Mouse (Mus musculus) layer of hippocampus, postnatal 36 days (tissue): ENCODE measurements around the gene Ubb. TPM values are rescaled to one million over a fixed set of nuclear protein-coding genes. Genes with fewer than 3 reads are reported as not detected.
"Not testable (repeated sequence)": the region's sequence is repeated elsewhere in the genome, so short reads cannot be mapped to it uniquely, and the experiment has no call there.

Source experiments
- DNase-seq, 2 experiments: peaks; one replicate each; pipeline ENCODE4 v3.0.0; 2022
- total RNA-seq, 2 experiments: library from RNA; stranded (reverse); gene quantifications; 2 replicates each; pipeline ENCODE4 v1.2.3; 2021

The Ubb gene
- total RNA-seq = 1,000 to 10,000 TPM; 1,774 to 1,889 TPM

- peak; percentile 98 for DNase-seq
Observed at GRCm38 (mm10) chr11:62550727-62551225, at the start of gene Ubb. Gene Ubb (plus strand): TSS chr11:62551171.

GRCm38 (mm10) chr11:62507683-62508082 is 43.3 kb upstream of the Ubb start:
- DNase-seq = no peak

GRCm38 (mm10) chr11:62508365-62508764 is 42.6 kb upstream of the Ubb start:
- DNase-seq = not testable (repeated sequence)

GRCm38 (mm10) chr11:62508816-62509215 is 42.2 kb upstream of the Ubb start:
- not testable (repeated sequence) for DNase-seq

GRCm38 (mm10) chr11:62509571-62509970 is 41.4 kb upstream of the Ubb start:
- no peak for DNase-seq

GRCm38 (mm10) chr11:62510956-62511355 is 40.0 kb upstream of the Ubb start:
- DNase-seq = no peak

GRCm38 (mm10) chr11:62511444-62512202 is 39.3 kb upstream of the Ubb start:
- no peak for DNase-seq

GRCm38 (mm10) chr11:62512529-62513080 is 38.4 kb upstream of the Ubb start:
- DNase-seq = no peak

- DNase-seq = no peak
Observed at GRCm38 (mm10) chr11:62513311-62513710, 37.7 kb upstream of the Ubb start.

- peak; percentile 13 to 14 for DNase-seq
Observed at GRCm38 (mm10) chr11:62518991-62519390, 32.0 kb upstream of the Ubb start.

GRCm38 (mm10) chr11:62522283-62522682 is 28.7 kb upstream of the Ubb start:
- no peak for DNase-seq

- no peak for DNase-seq
Observed at GRCm38 (mm10) chr11:62537089-62537488, 13.9 kb upstream of the Ubb start.

- DNase-seq = no peak
Observed at GRCm38 (mm10) chr11:62537590-62537989, 13.4 kb upstream of the Ubb start.

- peak; percentile 43 to 54 for DNase-seq
Observed at GRCm38 (mm10) chr11:62538321-62539088, 12.5 kb upstream of the Ubb start.

GRCm38 (mm10) chr11:62539089-62539890 is 11.7 kb upstream of the Ubb start, which contains the start of gene Cenpv:
Gene Cenpv (minus strand): TSS chr11:62539261.
- peak; percentile 72 to 75 for DNase-seq

- DNase-seq = no peak
Observed at GRCm38 (mm10) chr11:62540167-62540566, 10.8 kb upstream of the Ubb start.

GRCm38 (mm10) chr11:62540969-62541368 is 10.0 kb upstream of the Ubb start:
- DNase-seq = no peak

- no peak for DNase-seq
Observed at GRCm38 (mm10) chr11:62541581-62541980, 9.4 kb upstream of the Ubb start.

GRCm38 (mm10) chr11:62543991-62544390 is 7.0 kb upstream of the Ubb start:
- DNase-seq = no peak

- peak in 1 of 2 experiments; percentile 25 for DNase-seq
Observed at GRCm38 (mm10) chr11:62549782-62550181, 1.2 kb upstream of the Ubb start.

GRCm38 (mm10) chr11:62550227-62550685 is 715 bp upstream of the Ubb start:
- DNase-seq = peak in 1 of 2 experiments; percentile 48
